Mouse (Mus musculus): ENCODE measurements around the gene Med24. TPM values are rescaled to one million over a fixed set of nuclear protein-coding genes. Genes with fewer than 3 reads are reported as not detected.

Gene Med24
- polyA plus RNA-seq, 1 experiment from 2014 or later: 90.3 TPM

GRCm38 (mm10) chr11:98763502-98763861, 34.2 kb upstream of the Med24 start:
- no peak overlapping the region for H3K4me2 ChIP-seq (replicated peaks)
- no peaks in the 10 kb centered on the region for H3K9me3 ChIP-seq
- 87% methylated on average over 8 of the region's 8 CpGs for WGBS
- no peak overlapping the region for H3K9ac ChIP-seq (replicated peaks)
- H3K4me1 ChIP-seq (replicated peaks): peaks cover 40% of the 10 kb centered on the region
- H3K27ac ChIP-seq: no peak overlapping the region
- H3K4me3 ChIP-seq (replicated peaks): no peak overlapping the region
- no peaks in the 10 kb centered on the region for H3K27me3 ChIP-seq
- ATAC-seq: no peak
- peaks cover 75% of the 10 kb centered on the region for H3K36me3 ChIP-seq

DNA sequence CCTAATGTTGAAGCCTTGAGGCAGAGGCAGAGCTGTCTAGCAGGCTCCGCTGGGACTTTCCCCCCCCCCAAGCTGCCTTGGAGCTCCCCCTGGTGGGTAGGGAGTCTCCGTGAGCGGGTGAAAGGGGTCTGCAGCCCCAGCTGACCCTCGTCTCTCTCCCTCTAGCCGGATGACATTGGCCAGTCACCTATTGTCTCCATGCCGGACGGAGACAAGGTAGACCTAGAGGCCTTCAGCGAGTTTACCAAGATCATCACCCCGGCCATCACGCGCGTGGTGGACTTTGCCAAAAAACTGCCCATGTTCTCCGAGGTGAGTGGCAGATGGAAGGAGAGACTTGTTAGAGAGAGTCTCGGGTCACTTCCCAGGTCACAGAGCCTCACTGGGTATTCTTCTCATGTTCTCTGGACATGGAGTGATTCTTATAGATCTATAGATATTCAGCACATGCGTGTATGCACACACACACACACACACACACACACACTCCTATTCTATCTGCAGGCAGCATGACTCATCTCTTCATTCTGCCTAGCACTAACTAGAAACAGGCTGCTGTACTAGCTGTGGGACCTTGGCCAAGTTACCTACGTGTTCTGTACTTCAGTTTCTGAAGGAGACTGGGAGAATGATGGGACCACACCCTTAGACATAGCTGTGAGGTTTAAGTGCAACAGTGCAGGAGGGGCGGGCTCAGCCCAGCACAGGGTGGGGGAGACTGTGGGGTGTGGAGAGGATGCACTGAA, 33.7 kb upstream of the Med24 start:
- WGBS: 65% methylated on average over 17 of the region's 17 CpGs
- peaks cover 73% of the 10 kb centered on the region for H3K36me3 ChIP-seq

DNA sequence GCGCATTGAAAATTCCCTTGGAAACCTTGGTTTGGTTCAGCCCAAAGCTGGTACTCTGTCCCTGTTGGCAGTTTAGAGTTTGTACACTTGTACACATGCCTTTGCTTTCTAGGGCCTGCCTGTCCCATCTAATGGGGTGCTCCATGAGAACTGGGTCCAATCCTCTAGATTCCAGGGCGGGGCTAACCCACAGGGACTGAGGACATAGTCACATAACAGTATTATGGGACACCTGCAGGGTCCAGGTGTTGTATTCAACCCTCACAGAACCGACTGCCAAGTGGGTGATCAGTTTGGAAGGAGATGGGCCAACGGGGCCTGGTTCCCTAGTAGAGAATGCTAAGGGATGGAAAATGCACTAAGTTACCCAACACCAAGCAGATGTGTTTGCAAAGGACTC, 32.7 kb upstream of the Med24 start:
- no peak overlapping the region for H3K4me3 ChIP-seq (replicated peaks)
- peaks cover 82% of the 10 kb centered on the region for H3K36me3 ChIP-seq
- no peak overlapping the region for H3K4me2 ChIP-seq (replicated peaks)
- H3K27ac ChIP-seq: no peak overlapping the region
- 92% methylated on average over 4 of the region's 4 CpGs for WGBS
- H3K9ac ChIP-seq (replicated peaks): no peak overlapping the region
- H3K4me1 ChIP-seq (replicated peaks): peaks cover 25% of the 10 kb centered on the region
- H3K27me3 ChIP-seq: no peaks in the 10 kb centered on the region
- ATAC-seq: no peak
- H3K9me3 ChIP-seq: no peaks in the 10 kb centered on the region

More for the DNA sequence above, 33.7 kb upstream of the Med24 start:
- no peak for ATAC-seq
- H3K27ac ChIP-seq: no peak overlapping the region
- no peaks in the 10 kb centered on the region for H3K27me3 ChIP-seq
- no peak overlapping the region for H3K9ac ChIP-seq (replicated peaks)
- no peak overlapping the region for H3K4me3 ChIP-seq (replicated peaks)
- H3K9me3 ChIP-seq: no peaks in the 10 kb centered on the region
- peaks cover 35% of the 10 kb centered on the region for H3K4me1 ChIP-seq (replicated peaks)
- no peak overlapping the region for H3K4me2 ChIP-seq (replicated peaks)

GRCm38 (mm10) chr11:98756711-98757110, 27.5 kb upstream of the Med24 start:
- H3K4me1 ChIP-seq (replicated peaks): peaks cover 40% of the 10 kb centered on the region
- H3K36me3 ChIP-seq: peaks cover 72% of the 10 kb centered on the region
- H3K4me3 ChIP-seq (replicated peaks): no peak overlapping the region
- no peak overlapping the region for H3K27ac ChIP-seq
- H3K4me2 ChIP-seq (replicated peaks): no peak overlapping the region
- no peaks in the 10 kb centered on the region for H3K27me3 ChIP-seq
- no peaks in the 10 kb centered on the region for H3K9me3 ChIP-seq
- no peak overlapping the region for H3K9ac ChIP-seq (replicated peaks)
- WGBS: 92% methylated on average over 12 of the region's 12 CpGs
- ATAC-seq: no peak

DNA sequence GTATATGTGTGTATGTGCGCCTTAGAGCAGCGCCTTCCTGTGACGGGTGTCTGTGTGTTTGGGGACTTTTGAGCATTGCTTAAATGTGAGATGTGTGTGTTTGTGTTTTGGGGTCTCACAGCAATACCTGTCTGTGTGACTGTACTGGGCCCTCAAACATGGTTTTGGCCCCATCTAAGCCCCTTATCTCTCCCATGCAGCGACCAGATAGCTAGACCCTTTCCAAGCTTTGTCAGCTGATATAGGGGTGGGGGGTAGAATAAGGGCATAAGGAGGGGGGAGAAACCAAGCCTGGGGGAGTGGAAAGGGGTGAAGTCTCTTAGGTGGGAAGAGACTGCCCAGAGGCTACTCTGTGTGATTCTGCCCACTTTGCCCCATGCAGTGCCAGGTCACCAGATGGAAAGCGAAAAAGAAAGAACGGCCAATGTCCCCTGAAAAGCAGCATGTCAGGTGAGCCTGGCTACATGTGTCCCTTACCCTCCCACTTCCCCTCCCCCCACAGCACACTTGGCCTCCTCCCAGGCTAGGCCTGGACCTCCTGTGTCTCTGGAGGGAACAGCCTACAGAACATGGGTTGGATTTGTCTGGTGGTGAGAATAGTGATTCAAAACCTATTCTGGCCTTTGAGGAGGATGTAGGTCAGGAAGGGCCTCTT, 26.6 kb upstream of the Med24 start:
- Histone ChIP-seq H3K27me3 (no peaks in the 10 kb centered on the region), H3K9me3 (no peaks in the 10 kb centered on the region), H3K4me3 (replicated peaks) (no peak overlapping the region), H3K4me2 (replicated peaks) (no peak overlapping the region), H3K4me1 (replicated peaks) (peaks cover 48% of the 10 kb centered on the region), H3K36me3 (peaks cover 64% of the 10 kb centered on the region), H3K27ac (no peak overlapping the region), H3K9ac (replicated peaks) (no peak overlapping the region)
- ATAC-seq: no peak
- 95% methylated on average over 6 of the region's 6 CpGs for WGBS

- peaks cover 60% of the 10 kb centered on the region for H3K4me1 ChIP-seq (replicated peaks)
- no peaks in the 10 kb centered on the region for H3K27me3 ChIP-seq
- peak overlapping the region; percentile 23; the same call in 1 of the 2 replicates for H3K9ac ChIP-seq (replicated peaks)
- H3K4me2 ChIP-seq (replicated peaks): no peak overlapping the region; the same call in 1 of the 2 replicates
- 22% methylated on average over 7 of the region's 7 CpGs for WGBS
- peaks cover 52% of the 10 kb centered on the region for H3K36me3 ChIP-seq
- peak overlapping the region; percentile 66; the same call in 1 of the 2 replicates for H3K27ac ChIP-seq
- no peaks in the 10 kb centered on the region for H3K9me3 ChIP-seq
- peak; percentile 28 for ATAC-seq
- H3K4me3 ChIP-seq (replicated peaks): no peak overlapping the region
Measured at GRCm38 (mm10) chr11:98754621-98755181, 25.5 kb upstream of the Med24 start.

DNA sequence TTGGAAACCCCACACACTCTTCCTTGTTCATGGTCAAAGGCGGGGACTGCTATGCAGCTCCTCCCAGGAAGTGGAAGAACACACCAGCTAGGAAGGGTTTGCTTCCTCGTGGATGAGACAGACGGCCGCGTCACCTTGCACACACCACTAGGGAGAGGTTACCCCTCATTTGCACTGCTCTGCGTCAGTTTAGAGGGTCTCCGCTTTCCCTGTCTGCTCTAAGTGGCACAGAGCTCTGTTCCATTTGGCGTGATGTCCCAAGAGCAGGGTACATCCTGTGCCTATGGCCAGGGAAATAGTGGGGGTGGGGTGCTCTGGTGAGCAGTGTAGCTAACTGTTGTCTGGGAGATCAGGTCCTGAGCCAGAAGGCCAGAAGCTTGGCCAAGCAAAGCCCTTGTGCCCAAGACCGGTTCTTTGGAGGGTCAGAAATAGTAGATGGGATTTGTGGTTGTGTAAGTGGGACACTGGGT, 25.0 kb upstream of the Med24 start:
- no peak overlapping the region; the same call in 1 of the 2 replicates for H3K4me3 ChIP-seq (replicated peaks)
- H3K27ac ChIP-seq: peak overlapping the region; percentile 66; the same call in 1 of the 2 replicates
- WGBS: 70% methylated on average over 9 of the region's 9 CpGs
- H3K27me3 ChIP-seq: no peaks in the 10 kb centered on the region
- ATAC-seq: no peak
- no peaks in the 10 kb centered on the region for H3K9me3 ChIP-seq
- no peak overlapping the region for H3K4me2 ChIP-seq (replicated peaks)
- H3K9ac ChIP-seq (replicated peaks): peak overlapping the region; percentile 23; the same call in 1 of the 2 replicates
- peaks cover 50% of the 10 kb centered on the region for H3K36me3 ChIP-seq
- peaks cover 65% of the 10 kb centered on the region for H3K4me1 ChIP-seq (replicated peaks)

DNA sequence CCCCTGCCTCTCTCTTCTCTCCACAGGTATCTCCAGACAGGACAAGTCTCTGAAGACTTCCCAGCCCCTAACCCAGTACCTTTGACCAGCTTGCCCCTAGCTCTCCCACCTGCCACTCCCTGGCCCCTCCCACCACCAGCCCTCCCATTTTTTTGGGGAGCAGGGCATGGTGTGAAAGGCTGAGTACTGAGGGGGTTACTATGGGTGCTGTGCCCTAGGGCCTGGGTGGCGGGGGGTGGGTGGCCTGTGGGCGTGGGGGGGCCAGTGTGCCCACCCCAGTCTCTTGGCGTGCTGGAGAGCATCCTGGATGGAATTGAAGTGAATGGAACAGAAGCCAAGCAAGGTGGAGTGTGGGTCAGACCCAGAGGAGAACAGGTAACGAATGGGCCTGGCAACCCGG, 24.0 kb upstream of the Med24 start:
- Histone ChIP-seq H3K27me3 (no peaks in the 10 kb centered on the region), H3K9me3 (no peaks in the 10 kb centered on the region), H3K27ac (no peak overlapping the region), H3K4me1 (replicated peaks) (peaks cover 74% of the 10 kb centered on the region), H3K9ac (replicated peaks) (no peak overlapping the region), H3K4me3 (replicated peaks) (no peak overlapping the region), H3K4me2 (replicated peaks) (no peak overlapping the region), H3K36me3 (peaks cover 41% of the 10 kb centered on the region)
- WGBS: 95% methylated on average over 5 of the region's 5 CpGs
- ATAC-seq: no peak

GRCm38 (mm10) chr11:98752562-98753140, 23.4 kb upstream of the Med24 start:
- Histone ChIP-seq H3K4me2 (replicated peaks) (no peak overlapping the region), H3K4me3 (replicated peaks) (no peak overlapping the region), H3K27me3 (no peaks in the 10 kb centered on the region), H3K36me3 (peaks cover 37% of the 10 kb centered on the region), H3K9ac (replicated peaks) (0 out of 2 replicates have a peak overlapping the region, but pooled peaks have one; percentile 15), H3K27ac (peak overlapping the region; percentile 98), H3K9me3 (no peaks in the 10 kb centered on the region), H3K4me1 (replicated peaks) (peaks cover 80% of the 10 kb centered on the region)
- no peak for ATAC-seq
- WGBS: 88% methylated on average over 10 of the region's 10 CpGs

- peak; percentile 49 for ATAC-seq
- no peaks in the 10 kb centered on the region for H3K27me3 ChIP-seq
- 22% methylated on average over 6 of the region's 6 CpGs for WGBS
- H3K4me3 ChIP-seq (replicated peaks): no peak overlapping the region
- H3K27ac ChIP-seq: peak overlapping the region; percentile 98
- H3K4me1 ChIP-seq (replicated peaks): peaks cover 93% of the 10 kb centered on the region
- H3K4me2 ChIP-seq (replicated peaks): peak overlapping the region; percentile 85
- peaks cover 23% of the 10 kb centered on the region for H3K36me3 ChIP-seq
- H3K9me3 ChIP-seq: no peaks in the 10 kb centered on the region
- peak overlapping the region; percentile 60 for H3K9ac ChIP-seq (replicated peaks)
Measured at GRCm38 (mm10) chr11:98751221-98751782, 22.1 kb upstream of the Med24 start.

DNA sequence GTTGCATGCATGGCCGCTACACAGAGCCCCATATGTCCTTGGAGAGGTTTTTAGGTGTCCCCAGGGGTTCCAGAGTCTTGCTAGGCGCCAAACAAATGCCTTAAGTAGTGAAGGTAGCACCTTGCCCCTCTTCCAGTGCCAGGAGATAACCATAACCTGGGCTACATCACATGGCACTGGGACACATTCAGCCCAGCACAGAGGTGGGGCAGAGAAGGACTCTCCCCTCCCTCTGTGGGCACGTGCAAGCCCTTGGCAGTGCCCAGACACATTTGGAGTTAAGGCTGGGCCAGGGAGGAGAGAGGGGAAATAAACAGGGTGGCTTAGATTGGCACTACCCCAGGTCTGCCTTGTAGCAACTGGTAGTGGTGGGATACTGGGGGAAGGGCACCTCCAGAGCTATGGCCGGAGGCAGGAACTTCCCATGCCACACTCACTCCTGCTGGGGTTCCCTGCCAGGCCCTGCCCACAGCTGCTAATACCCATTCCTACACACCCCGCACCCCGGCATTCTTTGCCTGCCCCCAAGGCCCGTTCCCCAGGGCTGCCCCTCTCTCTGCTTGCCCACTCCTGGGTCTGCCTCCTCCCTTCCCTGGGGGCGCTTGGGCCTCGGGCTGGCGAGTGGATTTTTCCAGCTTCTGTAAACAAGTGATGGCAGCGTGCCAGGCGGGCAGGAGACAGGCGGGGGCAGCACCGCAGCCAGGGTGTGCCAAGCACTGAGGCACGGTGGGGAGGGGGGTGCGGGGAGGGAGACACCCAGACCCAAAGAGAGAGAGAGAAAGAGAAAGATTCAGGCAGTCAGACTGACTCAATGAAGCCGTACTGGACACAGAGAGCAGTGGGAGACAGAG, 21.3 kb upstream of the Med24 start:
- 19% methylated on average over 17 of the region's 17 CpGs for WGBS
- Histone ChIP-seq H3K4me3 (replicated peaks) (peak overlapping the region; percentile 30; the same call in 1 of the 2 replicates), H3K4me1 (replicated peaks) (peaks cover 96% of the 10 kb centered on the region)

More for the DNA sequence above, 21.3 kb upstream of the Med24 start:
- Histone ChIP-seq H3K9me3 (no peaks in the 10 kb centered on the region), H3K36me3 (peaks cover 17% of the 10 kb centered on the region), H3K4me2 (replicated peaks) (peak overlapping the region; percentile 85), H3K27me3 (no peaks in the 10 kb centered on the region), H3K27ac (peak overlapping the region; percentile 98), H3K9ac (replicated peaks) (peak overlapping the region; percentile 60)
- ATAC-seq: peak; percentile 59

Measured in midbrain, embryonic 13.5 days (tissue).